Mouse (Mus musculus): Measurements from ENCODE around the gene Aldh1a2. TPM values are rescaled to one million over a fixed set of nuclear protein-coding genes. Genes with fewer than 3 reads are reported as not detected.
A peak's percentile ranks its signal among the peaks of the same experiment; 100 is the strongest.

Aldh1a2 gene
- polyA plus RNA-seq, 1 experiment: not detected

DNA sequence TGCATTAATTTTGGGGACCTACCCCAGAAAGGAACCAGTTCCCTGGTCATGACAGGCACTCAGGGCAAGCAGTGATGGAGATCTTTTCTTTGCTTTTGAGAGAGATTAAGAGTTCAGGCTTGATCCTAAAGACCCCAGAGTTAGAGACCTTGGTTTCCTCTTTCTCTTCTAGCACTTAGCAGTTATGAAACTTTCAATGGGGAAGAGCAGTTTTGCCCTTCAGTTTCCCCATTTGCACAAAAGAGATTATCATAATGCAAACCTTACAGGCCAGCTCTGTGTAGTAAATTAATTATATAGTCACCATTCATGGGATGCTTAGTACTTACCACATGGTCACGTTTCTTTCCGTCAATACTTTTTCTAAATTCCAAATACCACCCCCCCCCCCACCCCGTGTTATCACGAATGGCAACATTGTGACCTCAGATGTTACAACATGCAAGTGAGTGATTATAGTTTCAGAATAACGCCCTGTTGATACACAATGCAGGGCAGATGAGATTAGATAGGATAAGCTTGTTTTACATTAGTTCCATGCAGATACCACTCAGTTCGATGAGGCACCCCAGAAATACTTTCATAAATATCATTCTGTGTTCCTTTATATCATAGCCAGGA is 36.2 kb upstream of the Aldh1a2 start:
- Histone ChIP-seq H3K36me3 (replicated peaks; ENCODE audit: low read length) (no peaks in the 10 kb centered on the region), H3K4me3 (replicated peaks) (no peak overlapping the region), H3K27me3 (replicated peaks) (no peaks in the 10 kb centered on the region), H3K4me1 (peaks cover 5% of the 10 kb centered on the region; the same call in 1 of the 2 replicates), H3K9me3 (peaks cover 5% of the 10 kb centered on the region; the same call in 1 of the 2 replicates)
- TF ChIP-seq GATA1 (IDR thresholded peaks at IDR 0.05; ENCODE audit: borderline replicate concordance, low read length) (no peak), FLI1 (IDR thresholded peaks at IDR 0.05; ENCODE audit: low read length) (no peak)

- peaks cover 5% of the 10 kb centered on the region; the same call in 1 of the 2 replicates for H3K9me3 ChIP-seq
- peaks cover 5% of the 10 kb centered on the region; the same call in 1 of the 2 replicates for H3K4me1 ChIP-seq
- TF ChIP-seq GATA1 (IDR thresholded peaks at IDR 0.05; ENCODE audit: borderline replicate concordance, low read length): no peak
- TF ChIP-seq FLI1 (IDR thresholded peaks at IDR 0.05; ENCODE audit: low read length): no peak
- H3K4me3 ChIP-seq (replicated peaks): no peak overlapping the region
- H3K27me3 ChIP-seq (replicated peaks): no peaks in the 10 kb centered on the region
- no peaks in the 10 kb centered on the region for H3K36me3 ChIP-seq (replicated peaks; ENCODE audit: low read length)
Measured at GRCm38 (mm10) chr9:71179964-71180700, 35.5 kb upstream of the Aldh1a2 start.

DNA sequence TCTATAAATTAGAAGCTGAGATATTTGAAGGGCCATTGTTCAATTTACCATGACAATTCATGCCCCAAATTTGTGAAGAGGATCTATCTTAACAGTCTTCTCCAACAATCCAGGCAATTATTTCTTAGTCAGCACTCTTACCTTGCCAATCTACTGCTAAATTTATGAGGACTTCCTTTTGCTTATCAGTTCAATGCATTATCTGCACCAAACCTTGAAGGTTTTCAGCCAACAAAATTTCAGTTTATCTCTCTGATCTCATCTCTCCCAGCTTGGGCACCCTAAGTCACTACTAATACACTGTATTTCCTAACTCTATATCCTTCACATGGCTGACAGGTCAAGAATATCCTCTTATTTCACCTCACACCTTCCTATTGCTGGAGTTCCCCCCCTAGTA is 30.3 kb upstream of the Aldh1a2 start:
- Histone ChIP-seq H3K36me3 (replicated peaks; ENCODE audit: low read length) (no peaks in the 10 kb centered on the region), H3K9me3 (peaks cover 5% of the 10 kb centered on the region; the same call in 1 of the 2 replicates), H3K4me1 (peaks cover 26% of the 10 kb centered on the region), H3K4me3 (replicated peaks) (no peak overlapping the region), H3K27me3 (replicated peaks) (no peaks in the 10 kb centered on the region)
- TF ChIP-seq FLI1 (IDR thresholded peaks at IDR 0.05; ENCODE audit: low read length) (no peak), GATA1 (IDR thresholded peaks at IDR 0.05; ENCODE audit: borderline replicate concordance, low read length) (no peak)

GRCm38 (mm10) chr9:71185823-71186222 is 29.8 kb upstream of the Aldh1a2 start:
- no peak for TF ChIP-seq GATA1 (IDR thresholded peaks at IDR 0.05; ENCODE audit: borderline replicate concordance, low read length)
- TF ChIP-seq FLI1 (IDR thresholded peaks at IDR 0.05; ENCODE audit: low read length): no peak
- Histone ChIP-seq H3K27me3 (replicated peaks) (no peaks in the 10 kb centered on the region), H3K4me1 (peaks cover 26% of the 10 kb centered on the region), H3K36me3 (replicated peaks; ENCODE audit: low read length) (no peaks in the 10 kb centered on the region), H3K4me3 (replicated peaks) (no peak overlapping the region), H3K9me3 (peaks cover 5% of the 10 kb centered on the region; the same call in 1 of the 2 replicates)

- TF ChIP-seq GATA1 (IDR thresholded peaks at IDR 0.05; ENCODE audit: borderline replicate concordance, low read length): no peak
- TF ChIP-seq FLI1 (IDR thresholded peaks at IDR 0.05; ENCODE audit: low read length): no peak
- Histone ChIP-seq H3K36me3 (replicated peaks; ENCODE audit: low read length) (no peaks in the 10 kb centered on the region), H3K27me3 (replicated peaks) (no peaks in the 10 kb centered on the region), H3K4me3 (replicated peaks) (no peak overlapping the region), H3K4me1 (peaks cover 24% of the 10 kb centered on the region), H3K9me3 (peaks cover 5% of the 10 kb centered on the region; the same call in 1 of the 2 replicates)
Measured at GRCm38 (mm10) chr9:71187396-71187795, 28.2 kb upstream of the Aldh1a2 start.

GRCm38 (mm10) chr9:71188647-71189415 is 26.8 kb upstream of the Aldh1a2 start:
- Histone ChIP-seq H3K4me3 (replicated peaks) (peak overlapping the region; percentile 87), H3K27me3 (replicated peaks) (no peaks in the 10 kb centered on the region), H3K36me3 (replicated peaks; ENCODE audit: low read length) (no peaks in the 10 kb centered on the region), H3K4me1 (peaks cover 20% of the 10 kb centered on the region), H3K9me3 (no peaks in the 10 kb centered on the region)
- TF ChIP-seq FLI1 (IDR thresholded peaks at IDR 0.05; ENCODE audit: low read length) (no peak), GATA1 (IDR thresholded peaks at IDR 0.05; ENCODE audit: borderline replicate concordance, low read length) (no peak)

- no peak for TF ChIP-seq GATA1 (IDR thresholded peaks at IDR 0.05; ENCODE audit: borderline replicate concordance, low read length)
- TF ChIP-seq FLI1 (IDR thresholded peaks at IDR 0.05; ENCODE audit: low read length): no peak
- peaks cover 10% of the 10 kb centered on the region for H3K27me3 ChIP-seq (replicated peaks)
- H3K4me3 ChIP-seq (replicated peaks): no peak overlapping the region
- no peaks in the 10 kb centered on the region for H3K36me3 ChIP-seq (replicated peaks; ENCODE audit: low read length)
- no peaks in the 10 kb centered on the region for H3K9me3 ChIP-seq
- no peaks in the 10 kb centered on the region for H3K4me1 ChIP-seq
Measured at GRCm38 (mm10) chr9:71198826-71199225, 16.8 kb upstream of the Aldh1a2 start.

DNA sequence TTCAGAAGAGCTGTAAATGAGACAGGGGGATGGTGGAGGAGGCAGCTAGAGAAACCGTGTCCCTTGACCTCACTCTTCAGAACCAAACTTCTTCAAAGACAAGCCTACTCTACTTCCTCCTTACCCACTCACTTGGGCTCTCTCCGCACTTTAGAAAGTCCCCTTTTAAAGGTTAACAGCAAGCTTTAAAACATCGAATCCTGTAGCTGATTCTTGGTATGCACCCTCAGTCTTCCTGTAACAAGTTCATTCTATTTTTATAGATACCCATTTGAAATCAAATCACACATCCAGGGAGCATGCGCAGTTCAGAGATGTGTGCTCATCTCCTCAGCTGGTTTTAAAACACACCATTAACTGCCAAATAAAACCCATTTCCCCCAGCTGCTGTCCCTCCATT is 13.3 kb upstream of the Aldh1a2 start:
- Histone ChIP-seq H3K4me1 (no peaks in the 10 kb centered on the region), H3K4me3 (replicated peaks) (no peak overlapping the region), H3K27me3 (replicated peaks) (peaks cover 10% of the 10 kb centered on the region), H3K9me3 (no peaks in the 10 kb centered on the region), H3K36me3 (replicated peaks; ENCODE audit: low read length) (no peaks in the 10 kb centered on the region)
- TF ChIP-seq GATA1 (IDR thresholded peaks at IDR 0.05; ENCODE audit: borderline replicate concordance, low read length): no peak
- TF ChIP-seq FLI1 (IDR thresholded peaks at IDR 0.05; ENCODE audit: low read length): no peak

DNA sequence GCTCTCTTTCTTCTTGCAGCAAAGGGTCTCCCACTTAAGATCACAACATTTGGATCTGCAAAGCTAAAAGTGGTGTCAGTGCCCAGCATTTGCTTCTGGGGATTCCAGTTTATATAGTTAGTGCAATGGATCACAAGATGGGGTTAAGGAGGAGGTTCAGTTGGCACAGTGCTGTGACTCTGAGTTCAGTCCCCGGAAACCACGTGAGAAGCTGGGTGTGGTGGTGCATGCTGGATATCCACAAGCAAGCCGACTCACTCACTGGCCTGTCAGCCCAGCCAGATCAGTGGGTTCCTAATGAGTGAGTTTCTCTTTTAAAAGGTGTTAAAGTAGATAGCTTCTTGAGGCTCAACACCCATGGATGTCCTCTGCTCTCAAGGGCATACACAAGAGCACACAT is 6.3 kb upstream of the Aldh1a2 start:
- Histone ChIP-seq H3K4me3 (replicated peaks) (no peak overlapping the region), H3K27me3 (replicated peaks) (peaks cover 34% of the 10 kb centered on the region), H3K9me3 (no peaks in the 10 kb centered on the region), H3K36me3 (replicated peaks; ENCODE audit: low read length) (no peaks in the 10 kb centered on the region), H3K4me1 (peaks cover 5% of the 10 kb centered on the region; the same call in 1 of the 2 replicates)
- TF ChIP-seq GATA1 (IDR thresholded peaks at IDR 0.05; ENCODE audit: borderline replicate concordance, low read length): no peak
- TF ChIP-seq FLI1 (IDR thresholded peaks at IDR 0.05; ENCODE audit: low read length): no peak
